Mouse (Mus musculus): ENCODE results near the gene Reep3. TPM values are rescaled to one million over a fixed set of nuclear protein-coding genes. Genes with fewer than 3 reads are reported as not detected.

Reep3 gene
- polyA plus RNA-seq, 1 experiment = 34.8 TPM

DNA sequence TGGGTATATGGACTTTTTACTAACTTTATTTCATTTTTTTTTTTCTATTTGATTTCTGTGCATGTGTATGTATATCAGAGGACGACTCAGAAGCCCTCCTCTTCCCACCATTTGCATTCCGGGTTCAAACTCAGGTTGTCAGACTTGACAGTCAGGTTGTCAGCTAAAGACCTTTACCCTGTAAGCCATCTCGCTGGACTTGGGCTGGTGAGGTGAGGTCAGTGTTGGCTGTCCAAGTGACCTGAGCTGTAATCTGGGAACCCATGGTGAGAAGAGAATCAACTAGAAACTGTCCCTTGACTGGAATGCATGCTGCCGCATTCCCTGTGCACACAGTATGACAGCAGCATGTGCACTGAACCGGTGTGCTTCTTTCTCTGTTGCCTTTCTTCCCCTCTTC, 12.9 kb upstream of the Reep3 start:
- TF ChIP-seq CTCF (IDR thresholded peaks at IDR 0.05; ENCODE audit: borderline replicate concordance, extremely low read depth, insufficient read depth, insufficient read length) (no peak), POLR2A (IDR thresholded peaks at IDR 0.05; ENCODE audit: borderline replicate concordance, extremely low read depth, insufficient read depth, insufficient read length, poor library complexity, severe bottlenecking) (no peak)
- no peak for DNase-seq (ENCODE audit: low read depth)

GRCm38 (mm10) chr10:67108096-67108495, 11.4 kb upstream of the Reep3 start:
- peak; percentile 77 for DNase-seq (ENCODE audit: low read depth)
- no peak for TF ChIP-seq CTCF (IDR thresholded peaks at IDR 0.05; ENCODE audit: borderline replicate concordance, extremely low read depth, insufficient read depth, insufficient read length)
- TF ChIP-seq POLR2A (IDR thresholded peaks at IDR 0.05; ENCODE audit: borderline replicate concordance, extremely low read depth, insufficient read depth, insufficient read length, poor library complexity, severe bottlenecking) = no peak

- TF ChIP-seq CTCF (IDR thresholded peaks at IDR 0.05; ENCODE audit: borderline replicate concordance, extremely low read depth, insufficient read depth, insufficient read length) = no peak
- no peak for TF ChIP-seq POLR2A (IDR thresholded peaks at IDR 0.05; ENCODE audit: borderline replicate concordance, extremely low read depth, insufficient read depth, insufficient read length, poor library complexity, severe bottlenecking)
- no peak for DNase-seq (ENCODE audit: low read depth)
Measured at GRCm38 (mm10) chr10:67107017-67107761, 10.4 kb upstream of the Reep3 start.

DNA sequence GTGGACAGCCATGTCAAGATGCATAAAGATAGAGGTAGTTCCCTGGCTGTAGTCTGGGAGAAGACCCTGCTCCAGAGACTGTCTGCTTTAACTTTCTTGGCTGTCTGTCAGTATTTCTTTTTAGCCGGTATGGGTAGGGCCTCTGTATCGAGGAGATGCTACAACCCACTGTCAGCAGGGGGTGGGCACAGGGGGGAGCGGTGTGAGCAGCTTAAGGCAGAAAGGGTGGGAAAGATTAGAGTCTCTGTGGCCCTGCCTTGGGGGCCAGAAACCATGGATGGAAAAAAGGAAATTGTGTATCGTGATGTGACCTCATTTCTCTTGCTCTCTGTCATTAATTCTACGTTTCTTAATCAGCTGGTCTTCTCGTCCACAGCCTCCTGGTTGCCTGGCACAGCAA, 9.7 kb upstream of the Reep3 start:
- no peak for TF ChIP-seq CTCF (IDR thresholded peaks at IDR 0.05; ENCODE audit: borderline replicate concordance, extremely low read depth, insufficient read depth, insufficient read length)
- DNase-seq (ENCODE audit: low read depth) = no peak

GRCm38 (mm10) chr10:67105331-67106217, 8.8 kb upstream of the Reep3 start:
- DNase-seq (ENCODE audit: low read depth) = no peak
- TF ChIP-seq CTCF (IDR thresholded peaks at IDR 0.05; ENCODE audit: borderline replicate concordance, extremely low read depth, insufficient read depth, insufficient read length) (no peak), POLR2A (IDR thresholded peaks at IDR 0.05; ENCODE audit: borderline replicate concordance, extremely low read depth, insufficient read depth, insufficient read length, poor library complexity, severe bottlenecking) (no peak)

DNA sequence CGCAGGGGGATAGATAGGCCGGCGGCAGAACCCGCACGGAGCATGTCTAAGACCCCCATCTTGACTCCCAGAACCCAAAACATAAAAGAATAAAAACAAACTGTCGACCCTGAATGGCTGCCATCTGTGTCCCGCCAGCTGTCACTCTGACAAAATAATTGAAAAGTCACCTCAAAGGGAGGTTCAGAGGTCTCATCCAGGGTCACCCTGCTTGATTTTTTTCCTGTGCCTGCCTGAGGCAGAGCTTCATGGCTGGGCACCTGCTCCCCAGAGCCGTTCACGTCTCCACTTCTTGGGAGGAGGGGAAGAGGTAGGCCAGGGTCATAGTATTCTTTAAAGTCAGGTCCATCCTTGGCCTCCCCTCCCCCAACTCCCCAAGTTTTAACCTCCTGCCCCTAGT, 7.8 kb upstream of the Reep3 start:
- DNase-seq (ENCODE audit: low read depth) = no peak
- TF ChIP-seq CTCF (IDR thresholded peaks at IDR 0.05; ENCODE audit: borderline replicate concordance, extremely low read depth, insufficient read depth, insufficient read length) (no peak), POLR2A (IDR thresholded peaks at IDR 0.05; ENCODE audit: borderline replicate concordance, extremely low read depth, insufficient read depth, insufficient read length, poor library complexity, severe bottlenecking) (no peak)

GRCm38 (mm10) chr10:67100831-67101251, 4.1 kb upstream of the Reep3 start:
- TF ChIP-seq POLR2A (IDR thresholded peaks at IDR 0.05; ENCODE audit: borderline replicate concordance, extremely low read depth, insufficient read depth, insufficient read length, poor library complexity, severe bottlenecking) (no peak), CTCF (IDR thresholded peaks at IDR 0.05; ENCODE audit: borderline replicate concordance, extremely low read depth, insufficient read depth, insufficient read length) (no peak)
- DNase-seq (ENCODE audit: low read depth) = no peak

GRCm38 (mm10) chr10:67100011-67100661, 3.4 kb upstream of the Reep3 start:
- DNase-seq (ENCODE audit: low read depth) = no peak
- no peak for TF ChIP-seq POLR2A (IDR thresholded peaks at IDR 0.05; ENCODE audit: borderline replicate concordance, extremely low read depth, insufficient read depth, insufficient read length, poor library complexity, severe bottlenecking)
- TF ChIP-seq CTCF (IDR thresholded peaks at IDR 0.05; ENCODE audit: borderline replicate concordance, extremely low read depth, insufficient read depth, insufficient read length) = no peak

DNA sequence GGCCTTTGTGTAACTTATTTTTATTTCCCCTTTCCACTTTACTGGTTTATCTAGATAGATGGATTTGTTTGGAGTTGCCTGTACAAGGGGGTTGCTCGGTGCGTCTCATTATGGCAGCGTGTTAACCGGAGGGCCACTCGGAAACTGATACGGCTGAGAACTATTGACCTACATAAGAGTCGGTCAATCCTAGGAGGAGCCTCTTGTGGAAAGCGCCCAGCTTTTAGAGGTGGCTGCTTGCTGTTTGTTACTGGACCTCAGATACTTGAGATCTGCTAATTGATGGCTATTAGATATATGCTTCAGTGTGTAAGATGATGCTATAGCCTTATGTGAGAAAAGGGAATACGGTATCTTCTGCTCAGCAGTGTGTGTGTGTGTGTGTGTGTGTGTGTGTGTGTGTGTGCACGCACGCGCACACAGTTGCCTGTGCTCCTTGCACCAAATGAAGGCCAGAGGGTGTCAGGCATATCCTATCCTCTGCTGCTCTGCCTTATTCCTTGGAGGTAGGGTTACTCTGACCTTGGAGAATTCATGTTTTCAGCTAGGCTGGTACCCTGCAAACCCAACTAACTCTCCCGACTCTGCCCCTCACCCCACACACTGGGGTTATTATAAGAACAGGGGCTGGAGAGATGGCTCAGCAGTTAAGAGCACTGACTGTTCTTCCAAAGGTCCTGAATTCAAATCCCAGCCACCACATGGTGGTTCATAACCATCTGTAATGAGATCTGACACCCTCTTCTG, 2.6 kb upstream of the Reep3 start:
- no peak for DNase-seq (ENCODE audit: low read depth)
- TF ChIP-seq CTCF (IDR thresholded peaks at IDR 0.05; ENCODE audit: borderline replicate concordance, extremely low read depth, insufficient read depth, insufficient read length) (no peak), POLR2A (IDR thresholded peaks at IDR 0.05; ENCODE audit: borderline replicate concordance, extremely low read depth, insufficient read depth, insufficient read length, poor library complexity, severe bottlenecking) (no peak)

GRCm38 (mm10) chr10:67098408-67099050, 1.8 kb upstream of the Reep3 start:
- no peak for DNase-seq (ENCODE audit: low read depth)
- no peak for TF ChIP-seq POLR2A (IDR thresholded peaks at IDR 0.05; ENCODE audit: borderline replicate concordance, extremely low read depth, insufficient read depth, insufficient read length, poor library complexity, severe bottlenecking)
- no peak for TF ChIP-seq CTCF (IDR thresholded peaks at IDR 0.05; ENCODE audit: borderline replicate concordance, extremely low read depth, insufficient read depth, insufficient read length)
